Mouse (Mus musculus): ENCODE data around the gene Ecpas. TPM values are rescaled to one million over a fixed set of nuclear protein-coding genes. Genes with fewer than 3 reads are reported as not detected.

Ecpas gene
- polyA plus RNA-seq, 1 experiment from 2014 or later, result 47.7 TPM

DNA sequence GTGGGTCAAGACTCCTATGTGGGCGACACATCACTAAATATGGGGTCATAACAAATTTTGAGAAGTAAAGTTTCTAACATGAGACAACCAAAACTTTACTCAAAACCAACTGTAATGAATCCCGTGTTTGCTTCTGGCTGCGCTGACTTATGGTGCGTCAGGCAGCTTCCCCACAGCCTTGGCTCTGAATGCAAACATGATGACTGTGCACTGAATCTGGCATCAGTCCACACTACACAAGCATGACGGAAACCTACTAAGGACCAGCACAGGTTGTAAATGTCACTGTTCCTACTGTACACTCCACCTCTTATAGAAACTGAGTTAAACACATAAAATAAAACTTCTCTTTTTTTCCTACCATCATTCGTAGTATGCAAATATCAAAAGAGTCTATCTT lies 45.3 kb downstream of the Ecpas start:
- H3K9me3 ChIP-seq (ENCODE audit: control insufficient read depth, low read depth, low read length), result no peaks in the 10 kb centered on the region
- H3K27ac ChIP-seq (ENCODE audit: low read length), result no peak overlapping the region
- H3K27me3 ChIP-seq (ENCODE audit: control insufficient read depth, insufficient read depth, low read length), result no peaks in the 10 kb centered on the region
- H3K4me1 ChIP-seq (ENCODE audit: control insufficient read depth, insufficient read depth, low read length), result no peaks in the 10 kb centered on the region
- no peak overlapping the region for H3K9ac ChIP-seq (replicated peaks; ENCODE audit: low read depth, low read length)
- no peak for ATAC-seq (ENCODE audit: insufficient number of reproducible peaks, insufficient read depth, low FRiP score, low read depth)
- 87% methylated on average over 6 of the region's 6 CpGs for WGBS
- H3K36me3 ChIP-seq (ENCODE audit: control insufficient read depth, insufficient read depth, low read length), result peaks cover 3% of the 10 kb centered on the region; the same call in 1 of the 2 replicates
- no peak overlapping the region for H3K4me2 ChIP-seq (replicated peaks; ENCODE audit: low read depth, low read length)
- H3K4me3 ChIP-seq (ENCODE audit: low read depth, low read length), result no peak overlapping the region

DNA sequence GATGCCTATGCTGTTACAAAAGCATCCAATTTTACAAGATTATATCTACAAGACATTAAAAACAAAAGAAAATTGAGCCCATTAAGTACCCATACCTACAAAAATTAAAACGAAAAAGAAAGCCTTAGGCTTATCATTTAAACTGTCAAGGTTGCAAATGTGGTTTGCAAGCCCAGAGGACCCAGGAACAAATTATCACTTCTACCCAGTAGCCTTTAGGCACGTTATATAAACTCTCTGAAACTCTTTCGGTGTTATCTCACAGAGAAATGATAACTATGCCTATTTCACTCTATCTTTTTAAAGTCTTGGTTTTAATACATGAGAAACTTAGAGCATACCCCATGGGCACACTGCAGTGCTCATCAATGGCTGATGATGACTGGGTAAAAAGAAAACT lies 79.6 kb downstream of the Ecpas start:
- Histone ChIP-seq H3K27me3 (ENCODE audit: control insufficient read depth, insufficient read depth, low read length) (no peaks in the 10 kb centered on the region), H3K36me3 (ENCODE audit: control insufficient read depth, insufficient read depth, low read length) (peaks cover 42% of the 10 kb centered on the region), H3K9me3 (ENCODE audit: control insufficient read depth, low read depth, low read length) (no peaks in the 10 kb centered on the region), H3K4me1 (ENCODE audit: control insufficient read depth, insufficient read depth, low read length) (no peaks in the 10 kb centered on the region), H3K27ac (ENCODE audit: low read length) (no peak overlapping the region), H3K9ac (replicated peaks; ENCODE audit: low read depth, low read length) (no peak overlapping the region), H3K4me2 (replicated peaks; ENCODE audit: low read depth, low read length) (no peak overlapping the region), H3K4me3 (ENCODE audit: low read depth, low read length) (no peak overlapping the region)
- no peak for ATAC-seq (ENCODE audit: insufficient number of reproducible peaks, insufficient read depth, low FRiP score, low read depth)
- 69% methylated on average over 3 of the region's 3 CpGs for WGBS

DNA sequence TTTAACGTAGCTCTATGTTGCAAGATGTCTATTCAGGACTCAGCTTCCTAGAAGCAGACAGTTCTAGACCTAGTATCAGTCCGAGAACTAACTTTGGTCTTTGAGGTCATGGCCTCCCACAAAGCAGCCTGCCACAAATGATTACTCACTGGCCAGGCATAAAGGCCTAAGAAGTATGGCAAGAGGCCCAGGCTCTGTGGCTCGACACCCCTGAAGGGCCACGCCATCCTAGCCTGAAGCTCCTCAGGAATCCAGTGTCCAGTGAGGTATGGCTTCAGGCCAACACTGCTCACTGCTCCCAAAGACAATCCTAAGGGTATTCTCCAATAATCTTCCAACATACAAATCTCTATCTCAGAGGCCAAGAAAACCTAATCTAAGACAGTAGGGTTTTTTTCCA lies 86.6 kb downstream of the Ecpas start:
- Histone ChIP-seq H3K4me3 (ENCODE audit: low read depth, low read length) (no peak overlapping the region), H3K4me2 (replicated peaks; ENCODE audit: low read depth, low read length) (no peak overlapping the region), H3K27me3 (ENCODE audit: control insufficient read depth, insufficient read depth, low read length) (no peaks in the 10 kb centered on the region), H3K9me3 (ENCODE audit: control insufficient read depth, low read depth, low read length) (no peaks in the 10 kb centered on the region), H3K27ac (ENCODE audit: low read length) (no peak overlapping the region), H3K9ac (replicated peaks; ENCODE audit: low read depth, low read length) (no peak overlapping the region), H3K4me1 (ENCODE audit: control insufficient read depth, insufficient read depth, low read length) (no peaks in the 10 kb centered on the region), H3K36me3 (ENCODE audit: control insufficient read depth, insufficient read depth, low read length) (peaks cover 41% of the 10 kb centered on the region)
- ATAC-seq (ENCODE audit: insufficient number of reproducible peaks, insufficient read depth, low FRiP score, low read depth), result no peak
- WGBS, result 85% methylated on average over 4 of the region's 4 CpGs

DNA sequence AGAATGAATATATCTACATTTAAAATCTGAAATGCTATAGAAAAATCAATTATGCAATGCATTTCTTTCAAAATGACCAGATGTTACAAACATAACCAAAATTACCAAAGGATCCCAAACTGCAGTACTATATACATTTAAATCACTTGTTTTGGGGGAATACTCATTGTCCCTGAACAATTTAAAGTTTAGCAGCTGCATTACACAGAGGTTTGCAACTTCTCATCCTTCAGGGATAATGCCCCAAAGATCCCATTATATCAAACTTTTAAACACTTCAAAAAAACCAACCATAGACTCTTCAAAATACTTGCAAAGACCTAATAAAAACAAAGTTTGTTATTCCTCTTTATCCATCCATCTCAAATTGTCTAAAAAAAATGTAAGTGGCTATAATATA lies 124.9 kb downstream of the Ecpas start, which contains the start of gene Olfr267:
Olfr267 (minus strand) TSS at position 101 of the 400 bp plus-strand sequence.
- H3K9me3 ChIP-seq (ENCODE audit: control insufficient read depth, low read depth, low read length), result no peaks in the 10 kb centered on the region
- H3K9ac ChIP-seq (replicated peaks; ENCODE audit: low read depth, low read length), result no peak within 1 kb of the TSS
- no peak for ATAC-seq (ENCODE audit: insufficient number of reproducible peaks, insufficient read depth, low FRiP score, low read depth)
- no peak within 1 kb of the TSS for H3K4me2 ChIP-seq (replicated peaks; ENCODE audit: low read depth, low read length)
- H3K27ac ChIP-seq (ENCODE audit: low read length), result no peak within 1 kb of the TSS; the same call in 1 of the 2 replicates
- no peak within 1 kb of the TSS for H3K4me3 ChIP-seq (ENCODE audit: low read depth, low read length)
- 0 out of 2 replicates have a peak, but pooled peaks cover 3% of the 10 kb centered on the region for H3K4me1 ChIP-seq (ENCODE audit: control insufficient read depth, insufficient read depth, low read length)
- no peaks in the 10 kb centered on the region for H3K36me3 ChIP-seq (ENCODE audit: control insufficient read depth, insufficient read depth, low read length)
- no peaks in the 10 kb centered on the region for H3K27me3 ChIP-seq (ENCODE audit: control insufficient read depth, insufficient read depth, low read length)

DNA sequence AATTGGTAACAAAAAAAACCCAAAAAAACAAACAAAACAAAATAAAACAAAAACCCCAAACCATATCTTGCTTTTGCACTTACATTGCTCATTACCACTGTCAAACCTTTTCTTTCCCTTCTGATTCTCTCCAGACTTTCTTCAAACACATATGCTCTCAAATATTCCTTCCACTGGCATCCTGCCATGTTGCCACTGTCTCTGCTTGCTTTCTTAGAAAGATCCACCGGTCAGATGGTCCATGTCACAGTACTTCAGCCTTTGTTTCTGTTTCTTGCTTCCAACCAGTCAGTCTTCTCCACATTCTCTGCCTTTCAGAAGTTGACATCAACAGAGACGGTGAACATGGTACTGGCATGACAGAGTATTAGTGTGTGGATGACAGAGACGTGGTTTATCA lies 125.9 kb downstream of the Ecpas start:
- no peak overlapping the region for H3K9ac ChIP-seq (replicated peaks; ENCODE audit: low read depth, low read length)
- no peaks in the 10 kb centered on the region for H3K27me3 ChIP-seq (ENCODE audit: control insufficient read depth, insufficient read depth, low read length)
- H3K4me3 ChIP-seq (ENCODE audit: low read depth, low read length), result no peak overlapping the region
- no peaks in the 10 kb centered on the region for H3K9me3 ChIP-seq (ENCODE audit: control insufficient read depth, low read depth, low read length)
- 0 out of 2 replicates have a peak, but pooled peaks cover 3% of the 10 kb centered on the region for H3K4me1 ChIP-seq (ENCODE audit: control insufficient read depth, insufficient read depth, low read length)
- 55% methylated on average over 3 of the region's 3 CpGs for WGBS
- no peak overlapping the region for H3K4me2 ChIP-seq (replicated peaks; ENCODE audit: low read depth, low read length)
- H3K36me3 ChIP-seq (ENCODE audit: control insufficient read depth, insufficient read depth, low read length), result no peaks in the 10 kb centered on the region
- H3K27ac ChIP-seq (ENCODE audit: low read length), result no peak overlapping the region; the same call in 1 of the 2 replicates
- no peak for ATAC-seq (ENCODE audit: insufficient number of reproducible peaks, insufficient read depth, low FRiP score, low read depth)

DNA sequence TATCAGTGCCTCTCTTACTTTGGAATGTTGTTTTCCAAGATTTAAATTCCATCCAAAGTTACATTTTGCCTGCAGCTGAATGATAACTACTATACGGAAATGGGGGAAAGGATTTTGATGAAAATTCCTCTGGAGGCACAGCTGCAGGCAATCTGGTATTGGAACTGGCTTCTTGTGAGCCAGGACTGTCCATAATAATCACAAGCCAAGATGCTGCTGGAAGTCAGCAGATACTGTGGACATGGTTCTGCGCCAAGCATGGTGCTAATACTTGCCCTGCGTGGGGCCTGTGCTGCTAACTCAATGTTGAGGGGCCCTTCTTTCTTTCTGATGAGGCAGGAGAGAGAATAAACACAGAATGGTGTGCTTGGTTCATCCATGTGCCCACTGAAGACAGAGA lies 149.1 kb downstream of the Ecpas start:
- Histone ChIP-seq H3K27me3 (ENCODE audit: control insufficient read depth, insufficient read depth, low read length) (no peaks in the 10 kb centered on the region), H3K9ac (replicated peaks; ENCODE audit: low read depth, low read length) (no peak overlapping the region), H3K9me3 (ENCODE audit: control insufficient read depth, low read depth, low read length) (no peaks in the 10 kb centered on the region), H3K4me2 (replicated peaks; ENCODE audit: low read depth, low read length) (no peak overlapping the region), H3K36me3 (ENCODE audit: control insufficient read depth, insufficient read depth, low read length) (no peaks in the 10 kb centered on the region), H3K4me1 (ENCODE audit: control insufficient read depth, insufficient read depth, low read length) (no peaks in the 10 kb centered on the region), H3K4me3 (ENCODE audit: low read depth, low read length) (no peak overlapping the region), H3K27ac (ENCODE audit: low read length) (no peak overlapping the region)
- 72% methylated on average over 3 of the region's 3 CpGs for WGBS
- no peak for ATAC-seq (ENCODE audit: insufficient number of reproducible peaks, insufficient read depth, low FRiP score, low read depth)

DNA sequence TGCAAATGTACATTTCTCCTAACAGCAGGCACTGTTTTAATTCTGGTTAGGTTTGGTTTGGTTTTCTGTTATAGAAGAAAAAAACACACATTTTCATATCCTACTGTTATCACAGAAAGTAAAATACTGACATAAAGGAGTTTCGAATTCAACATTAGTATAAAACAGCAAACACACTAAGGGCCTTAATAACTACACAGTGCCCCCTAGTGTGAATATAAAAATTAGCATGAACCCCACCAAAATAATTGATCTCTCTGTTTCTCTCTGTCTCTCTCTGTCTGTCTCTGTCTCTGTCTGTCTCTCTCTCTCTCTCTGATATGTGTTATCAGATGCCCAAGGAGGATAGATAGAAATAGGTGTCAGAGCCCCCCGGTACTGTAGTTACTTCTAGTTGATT lies 163.0 kb downstream of the Ecpas start:
- Histone ChIP-seq H3K4me1 (ENCODE audit: control insufficient read depth, insufficient read depth, low read length) (no peaks in the 10 kb centered on the region), H3K27me3 (ENCODE audit: control insufficient read depth, insufficient read depth, low read length) (no peaks in the 10 kb centered on the region), H3K9ac (replicated peaks; ENCODE audit: low read depth, low read length) (no peak overlapping the region), H3K36me3 (ENCODE audit: control insufficient read depth, insufficient read depth, low read length) (no peaks in the 10 kb centered on the region), H3K9me3 (ENCODE audit: control insufficient read depth, low read depth, low read length) (no peaks in the 10 kb centered on the region), H3K4me3 (ENCODE audit: low read depth, low read length) (no peak overlapping the region), H3K27ac (ENCODE audit: low read length) (peak overlapping the region; percentile 82), H3K4me2 (replicated peaks; ENCODE audit: low read depth, low read length) (no peak overlapping the region; the same call in 1 of the 2 replicates)
- WGBS, result 40% methylated on average over 2 of the region's 2 CpGs
- ATAC-seq (ENCODE audit: insufficient number of reproducible peaks, insufficient read depth, low FRiP score, low read depth), result no peak

DNA sequence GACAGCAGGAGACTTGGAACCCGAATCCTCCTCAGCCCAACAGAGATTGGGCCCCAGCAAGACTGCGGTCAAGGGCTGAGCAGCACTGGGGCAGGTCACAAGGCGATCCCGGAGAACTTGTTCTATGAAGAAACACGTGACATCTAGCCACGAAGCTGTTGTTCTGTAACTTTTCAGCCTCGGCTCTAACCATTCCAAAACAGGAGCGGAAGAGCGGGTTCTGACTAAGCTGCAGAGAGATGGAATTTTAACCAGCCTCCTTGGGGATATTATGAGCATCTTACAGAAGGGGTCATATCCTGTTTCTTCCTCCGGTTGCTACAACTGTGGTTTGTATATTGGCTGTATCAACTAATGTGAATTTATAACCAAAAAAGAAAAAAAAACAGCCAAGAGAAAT lies 163.4 kb downstream of the Ecpas start:
- Histone ChIP-seq H3K4me3 (ENCODE audit: low read depth, low read length) (no peak overlapping the region), H3K9ac (replicated peaks; ENCODE audit: low read depth, low read length) (no peak overlapping the region), H3K36me3 (ENCODE audit: control insufficient read depth, insufficient read depth, low read length) (no peaks in the 10 kb centered on the region), H3K27me3 (ENCODE audit: control insufficient read depth, insufficient read depth, low read length) (no peaks in the 10 kb centered on the region), H3K4me2 (replicated peaks; ENCODE audit: low read depth, low read length) (no peak overlapping the region; the same call in 1 of the 2 replicates), H3K27ac (ENCODE audit: low read length) (peak overlapping the region; percentile 82), H3K4me1 (ENCODE audit: control insufficient read depth, insufficient read depth, low read length) (no peaks in the 10 kb centered on the region), H3K9me3 (ENCODE audit: control insufficient read depth, low read depth, low read length) (no peaks in the 10 kb centered on the region)
- 39% methylated on average over 10 of the region's 10 CpGs for WGBS
- peak; percentile 37; the same call in 1 of the 2 replicates for ATAC-seq (ENCODE audit: insufficient number of reproducible peaks, insufficient read depth, low FRiP score, low read depth)
